Mouse (Mus musculus): ENCODE results near the gene Tchp. TPM values are rescaled to one million over a fixed set of nuclear protein-coding genes. Genes with fewer than 3 reads are reported as not detected.
A peak's percentile ranks its signal among the peaks of the same experiment; 100 is the strongest.

Gene Tchp
- polyA plus RNA-seq (2015; fragmentation: Nextera tagmentation; extraction: Ambion mirVana): 19.6 and 19.8 TPM in 2 replicates

DNA sequence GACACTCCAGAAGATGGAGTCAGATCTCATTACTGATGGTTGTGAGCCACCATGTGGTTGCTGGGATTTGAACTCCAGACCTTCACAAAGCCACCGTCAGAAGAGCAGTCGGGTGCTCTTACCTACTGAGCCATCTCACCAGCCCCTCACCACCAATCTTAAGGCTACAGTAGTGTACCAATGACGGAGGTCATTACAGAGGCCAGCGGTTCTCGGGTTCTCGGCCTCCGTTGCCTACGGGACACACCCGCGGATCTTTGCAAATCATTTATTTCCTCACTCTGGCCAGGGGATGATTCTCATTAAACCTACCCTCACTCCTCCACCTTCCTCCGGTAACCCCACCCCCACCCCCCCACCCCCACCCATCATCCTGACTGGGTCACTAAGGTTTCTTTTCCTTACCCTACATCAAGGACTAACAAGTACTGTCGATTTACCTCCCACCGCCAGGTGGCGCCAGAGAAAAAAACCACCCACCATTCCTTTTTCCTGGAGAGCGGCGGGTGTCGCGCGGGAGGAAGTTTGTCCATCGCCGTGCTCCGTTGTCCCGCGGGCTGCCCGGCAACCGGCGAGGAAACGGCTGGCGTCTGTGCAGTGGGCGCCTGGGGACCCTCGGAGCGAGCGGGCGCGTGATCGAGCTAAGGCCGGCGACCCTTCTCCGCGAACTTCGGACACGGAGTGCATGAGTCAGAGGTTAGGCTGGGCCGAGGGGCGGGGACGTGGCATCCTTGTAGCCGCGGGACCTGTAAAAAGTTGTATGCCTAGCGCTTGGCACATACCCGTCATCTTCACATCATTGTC, at the start of gene Tchp:
Gene Tchp (plus strand): TSS at position 496 of the 804 bp plus-strand sequence.
- Histone ChIP-seq H3K9me3 (no peaks in the 10 kb centered on the region), H3K4me2 (peak within 1 kb of the TSS; percentile 77), H3K27ac (no peak within 1 kb of the TSS), H3K27me3 (no peaks in the 10 kb centered on the region), H3K4me1 (peaks cover 7% of the 10 kb centered on the region), H3K36me3 (peaks cover 33% of the 10 kb centered on the region), H3K9ac (peak within 1 kb of the TSS; percentile 81), H3K4me3 (peak within 1 kb of the TSS; percentile 85)
- 2% methylated on average over 49 of the region's 49 CpGs for WGBS
- peak; percentile 66; the same call in 1 of the 2 replicates for ATAC-seq (ENCODE audit: insufficient number of reproducible peaks, insufficient read depth, low FRiP score, low TSS enrichment, low read depth)

DNA sequence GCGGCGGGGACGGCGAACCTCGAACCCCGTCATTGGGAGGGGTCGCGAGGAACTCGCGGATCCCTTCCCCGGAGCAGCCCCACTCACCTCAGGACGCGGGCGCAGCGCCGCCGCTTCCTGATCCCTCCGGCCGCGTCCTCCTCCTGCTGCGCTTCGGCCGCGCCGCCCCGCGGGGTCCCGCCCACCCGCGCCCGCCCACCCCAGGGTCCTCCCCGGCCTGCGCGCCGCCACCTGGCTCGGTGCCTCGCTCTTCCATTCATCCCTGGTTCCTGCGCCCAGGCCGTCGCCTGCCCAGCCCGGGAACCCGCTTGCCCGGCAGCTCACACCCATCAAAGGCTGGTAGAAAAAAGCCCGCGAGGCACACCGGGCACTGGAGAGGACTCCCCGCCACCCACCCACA, 49.3 kb upstream of the Tchp start, which contains the start of gene Trpv4:
Gene Trpv4 (minus strand): TSS at position 167 of the 400 bp plus-strand sequence.
- Histone ChIP-seq H3K9ac (peak within 1 kb of the TSS; percentile 76), H3K4me3 (peak within 1 kb of the TSS; percentile 60), H3K36me3 (no peaks in the 10 kb centered on the region), H3K27me3 (peaks cover 47% of the 10 kb centered on the region), H3K4me1 (peaks cover 29% of the 10 kb centered on the region), H3K4me2 (peak within 1 kb of the TSS; percentile 96), H3K27ac (no peak within 1 kb of the TSS), H3K9me3 (no peaks in the 10 kb centered on the region)
- ATAC-seq (ENCODE audit: insufficient number of reproducible peaks, insufficient read depth, low FRiP score, low TSS enrichment, low read depth): peak; percentile 48; the same call in 1 of the 2 replicates
- WGBS: under 1% methylated on average over 42 of the region's 47 CpGs

DNA sequence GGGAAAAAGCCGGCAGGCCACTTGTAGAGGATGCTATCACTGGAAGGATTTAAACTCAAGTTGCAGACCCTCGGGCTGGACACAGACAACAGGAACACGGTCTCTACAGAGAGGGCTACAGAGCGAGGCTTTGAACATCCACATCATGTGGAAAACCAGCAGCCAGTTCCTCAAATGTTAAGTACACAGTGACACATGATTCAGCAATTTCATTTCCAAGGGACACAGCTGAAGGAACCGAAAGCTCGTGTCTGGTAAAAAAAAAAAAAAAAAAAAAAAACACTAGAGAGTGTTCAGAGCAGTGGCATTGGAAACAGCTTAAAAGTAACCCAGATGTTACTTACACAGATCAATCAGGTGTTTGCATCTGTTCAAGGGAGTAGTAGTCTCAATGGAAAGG, 46.5 kb upstream of the Tchp start:
- Histone ChIP-seq H3K36me3 (no peaks in the 10 kb centered on the region), H3K27ac (no peak overlapping the region), H3K9me3 (no peaks in the 10 kb centered on the region), H3K27me3 (peaks cover 40% of the 10 kb centered on the region), H3K4me2 (no peak overlapping the region), H3K4me3 (no peak overlapping the region), H3K4me1 (peaks cover 39% of the 10 kb centered on the region), H3K9ac (no peak overlapping the region)
- no peak for ATAC-seq (ENCODE audit: insufficient number of reproducible peaks, insufficient read depth, low FRiP score, low TSS enrichment, low read depth)
- 57% methylated on average over 6 of the region's 6 CpGs for WGBS

DNA sequence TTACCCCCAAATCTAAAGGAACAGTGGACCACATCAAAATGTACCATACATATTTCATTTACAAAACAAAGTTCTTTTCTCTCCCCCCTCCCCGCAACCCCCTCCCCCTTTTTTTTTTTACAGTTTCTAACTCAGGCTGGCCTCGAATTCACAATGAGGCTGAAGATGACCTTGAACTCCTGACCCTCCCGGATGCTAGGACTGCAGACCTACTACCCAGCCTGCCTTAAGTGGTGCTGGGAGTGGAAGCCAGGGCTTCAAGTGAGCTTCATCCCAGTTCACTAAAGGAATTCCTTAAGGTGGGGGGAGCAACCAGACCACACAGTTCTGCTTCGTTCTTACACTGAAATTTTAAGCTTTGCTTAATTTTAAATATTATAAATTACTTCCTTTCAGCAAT, 43.4 kb upstream of the Tchp start:
- Histone ChIP-seq H3K4me2 (no peak overlapping the region), H3K4me3 (no peak overlapping the region), H3K36me3 (no peaks in the 10 kb centered on the region), H3K9ac (no peak overlapping the region), H3K4me1 (peaks cover 31% of the 10 kb centered on the region), H3K9me3 (no peaks in the 10 kb centered on the region), H3K27ac (peak overlapping the region; percentile 78; the same call in 1 of the 2 replicates), H3K27me3 (peaks cover 11% of the 10 kb centered on the region)
- 73% methylated on average over 4 of the region's 4 CpGs for whole genome bisulfite sequencing
- ATAC-seq (ENCODE audit: insufficient number of reproducible peaks, insufficient read depth, low FRiP score, low TSS enrichment, low read depth): no peak

DNA sequence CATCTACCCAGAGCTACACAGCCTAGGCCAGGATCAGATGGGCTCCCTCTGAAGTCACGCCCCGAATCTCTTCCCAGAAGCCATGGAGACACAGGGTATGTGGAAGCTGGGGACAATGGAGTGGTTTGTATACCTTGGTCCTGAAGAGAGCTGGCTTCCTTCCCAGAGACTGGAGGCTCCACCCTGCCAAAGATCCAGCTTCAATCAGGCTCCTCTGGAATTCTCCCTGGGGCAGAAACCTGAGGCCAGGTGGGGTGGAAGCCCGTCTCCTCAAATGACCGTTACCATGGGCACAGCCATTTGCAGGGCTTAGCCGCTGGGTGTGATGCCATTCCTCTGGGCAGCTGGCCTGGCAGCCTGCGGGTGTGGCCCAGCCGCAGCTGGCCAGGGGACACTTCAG, 42.8 kb upstream of the Tchp start:
- no peak overlapping the region for H3K9ac ChIP-seq
- 37% methylated on average over 7 of the region's 7 CpGs for WGBS
- H3K4me1 ChIP-seq: peaks cover 31% of the 10 kb centered on the region
- H3K27ac ChIP-seq: peak overlapping the region; percentile 78
- peak overlapping the region; percentile 22; the same call in 1 of the 2 replicates for H3K4me2 ChIP-seq
- peak; percentile 76 for ATAC-seq (ENCODE audit: insufficient number of reproducible peaks, insufficient read depth, low FRiP score, low TSS enrichment, low read depth)
- no peaks in the 10 kb centered on the region for H3K9me3 ChIP-seq
- H3K27me3 ChIP-seq: peaks cover 7% of the 10 kb centered on the region; the same call in 1 of the 2 replicates
- peaks cover 1% of the 10 kb centered on the region; the same call in 1 of the 2 replicates for H3K36me3 ChIP-seq
- no peak overlapping the region for H3K4me3 ChIP-seq

DNA sequence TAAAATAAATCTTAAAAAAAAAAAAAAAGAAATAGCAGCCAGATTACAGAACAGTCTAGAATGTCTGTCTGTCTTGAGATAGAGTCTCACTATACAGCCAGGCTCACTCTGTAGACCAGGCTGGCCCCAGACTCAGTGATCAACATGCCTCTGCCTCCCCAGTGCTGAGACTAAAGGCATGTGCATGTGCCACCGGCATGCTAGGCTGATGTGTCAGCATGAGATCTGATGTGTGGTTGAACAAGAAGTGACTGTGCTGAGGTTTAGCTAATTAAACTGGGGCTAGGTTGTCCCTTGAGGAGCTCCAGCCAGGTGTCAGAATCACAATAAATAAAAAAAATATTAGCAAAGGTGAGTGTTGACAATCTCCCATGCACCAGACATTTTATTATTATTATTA, 40.9 kb upstream of the Tchp start:
- H3K36me3 ChIP-seq: peaks cover 3% of the 10 kb centered on the region; the same call in 1 of the 2 replicates
- H3K27me3 ChIP-seq: no peaks in the 10 kb centered on the region
- WGBS: 72% methylated on average over 1 of the region's 1 CpGs

DNA sequence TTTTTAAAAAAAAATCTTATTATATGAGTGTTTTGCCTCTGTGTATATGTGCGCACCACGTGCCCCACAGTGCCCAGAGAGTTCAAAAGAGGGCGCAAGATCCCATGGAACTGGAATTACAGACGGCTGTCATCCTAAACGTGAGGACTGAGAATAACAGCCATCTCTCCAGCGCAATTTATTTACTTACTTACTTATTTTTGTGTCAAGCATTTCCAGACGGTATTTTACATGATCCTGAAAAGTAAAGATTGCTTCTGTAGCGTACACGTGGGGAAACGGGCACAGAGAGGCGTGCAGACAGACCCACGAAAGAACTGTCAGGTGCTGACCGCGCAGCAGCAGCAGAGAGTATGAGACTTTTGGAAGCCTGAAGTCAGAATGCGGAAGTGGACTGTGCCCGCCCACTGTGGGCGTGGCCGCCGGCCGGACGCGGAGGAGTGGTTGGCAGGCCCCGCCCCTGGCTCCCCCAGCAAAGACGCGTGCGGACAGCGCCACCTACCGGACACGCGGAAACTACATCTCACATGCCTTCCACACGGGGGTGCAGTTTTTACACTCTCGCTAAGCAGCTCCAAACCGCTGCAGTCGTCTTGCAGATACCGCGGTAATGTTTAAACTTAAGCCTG, 40.2 kb upstream of the Tchp start:
- Histone ChIP-seq H3K36me3 (peaks cover 3% of the 10 kb centered on the region; the same call in 1 of the 2 replicates), H3K9ac (0 out of 2 replicates have a peak overlapping the region, but pooled peaks have one; percentile 17), H3K27ac (0 out of 2 replicates have a peak overlapping the region, but pooled peaks have one; percentile 19), H3K4me1 (peaks cover 31% of the 10 kb centered on the region), H3K4me3 (peak overlapping the region; percentile 35), H3K4me2 (peak overlapping the region; percentile 59), H3K9me3 (no peaks in the 10 kb centered on the region), H3K27me3 (no peaks in the 10 kb centered on the region)
- WGBS: 3% methylated on average over 36 of the region's 36 CpGs
- peak; percentile 82 for ATAC-seq (ENCODE audit: insufficient number of reproducible peaks, insufficient read depth, low FRiP score, low TSS enrichment, low read depth)

More for the DNA sequence above, 40.9 kb upstream of the Tchp start:
- ATAC-seq (ENCODE audit: insufficient number of reproducible peaks, insufficient read depth, low FRiP score, low TSS enrichment, low read depth): no peak
- Histone ChIP-seq H3K9me3 (no peaks in the 10 kb centered on the region), H3K4me1 (peaks cover 31% of the 10 kb centered on the region), H3K9ac (no peak overlapping the region), H3K4me3 (no peak overlapping the region), H3K4me2 (no peak overlapping the region), H3K27ac (no peak overlapping the region)

DNA sequence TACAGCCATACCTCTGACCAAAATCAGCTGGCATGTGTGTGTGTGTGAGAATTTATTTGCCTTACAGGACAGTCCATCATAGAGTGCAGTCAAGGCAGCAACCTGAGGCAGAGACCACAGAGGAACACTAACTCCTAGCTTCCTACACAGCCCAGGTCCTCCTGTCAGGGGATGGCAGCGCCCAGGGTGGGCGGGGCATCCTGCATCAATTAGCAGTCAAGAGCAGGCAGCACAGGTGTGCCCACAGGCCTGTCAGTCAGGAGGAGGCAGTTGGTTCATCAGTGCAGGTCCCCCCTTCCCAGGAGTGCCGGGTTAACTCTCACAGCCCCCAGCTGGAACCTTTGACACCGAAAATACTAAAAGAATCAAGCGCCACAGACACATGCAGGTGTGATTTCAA, 38.5 kb upstream of the Tchp start:
- 92% methylated on average over 5 of the region's 5 CpGs for WGBS
- H3K4me2 ChIP-seq: no peak overlapping the region
- H3K27me3 ChIP-seq: no peaks in the 10 kb centered on the region
- no peak overlapping the region for H3K27ac ChIP-seq
- ATAC-seq (ENCODE audit: insufficient number of reproducible peaks, insufficient read depth, low FRiP score, low TSS enrichment, low read depth): no peak
- H3K9ac ChIP-seq: no peak overlapping the region; the same call in 1 of the 2 replicates
- H3K36me3 ChIP-seq: peaks cover 16% of the 10 kb centered on the region
- no peak overlapping the region for H3K4me3 ChIP-seq
- H3K9me3 ChIP-seq: no peaks in the 10 kb centered on the region
- H3K4me1 ChIP-seq: peaks cover 31% of the 10 kb centered on the region

DNA sequence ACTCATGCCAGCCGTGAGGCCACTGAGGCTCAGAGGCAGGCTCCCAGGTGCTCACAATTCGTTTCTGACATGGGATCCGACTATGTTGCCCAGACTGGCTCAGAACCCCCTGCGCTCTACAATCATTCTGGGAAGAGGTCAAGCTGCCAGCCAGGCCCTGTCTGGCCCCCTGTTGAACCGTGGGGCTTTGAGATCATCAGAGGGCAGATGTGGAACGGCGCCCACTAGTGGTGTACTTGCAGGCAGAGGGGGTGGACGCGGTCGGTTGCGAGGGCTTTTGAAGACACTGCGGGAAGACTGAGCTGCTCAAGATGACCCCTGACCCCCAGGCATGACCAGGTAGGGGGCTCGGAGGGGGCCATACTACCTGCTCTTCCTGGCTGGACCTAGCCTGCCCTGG, 34.4 kb upstream of the Tchp start:
- H3K4me2 ChIP-seq: no peak overlapping the region
- H3K9ac ChIP-seq: no peak overlapping the region
- no peak for ATAC-seq (ENCODE audit: insufficient number of reproducible peaks, insufficient read depth, low FRiP score, low TSS enrichment, low read depth)
- H3K4me1 ChIP-seq: peaks cover 5% of the 10 kb centered on the region; the same call in 1 of the 2 replicates
- WGBS: 87% methylated on average over 13 of the region's 13 CpGs
- H3K27ac ChIP-seq: no peak overlapping the region
- H3K9me3 ChIP-seq: no peaks in the 10 kb centered on the region
- peaks cover 49% of the 10 kb centered on the region for H3K36me3 ChIP-seq
- no peaks in the 10 kb centered on the region for H3K27me3 ChIP-seq
- H3K4me3 ChIP-seq: no peak overlapping the region

DNA sequence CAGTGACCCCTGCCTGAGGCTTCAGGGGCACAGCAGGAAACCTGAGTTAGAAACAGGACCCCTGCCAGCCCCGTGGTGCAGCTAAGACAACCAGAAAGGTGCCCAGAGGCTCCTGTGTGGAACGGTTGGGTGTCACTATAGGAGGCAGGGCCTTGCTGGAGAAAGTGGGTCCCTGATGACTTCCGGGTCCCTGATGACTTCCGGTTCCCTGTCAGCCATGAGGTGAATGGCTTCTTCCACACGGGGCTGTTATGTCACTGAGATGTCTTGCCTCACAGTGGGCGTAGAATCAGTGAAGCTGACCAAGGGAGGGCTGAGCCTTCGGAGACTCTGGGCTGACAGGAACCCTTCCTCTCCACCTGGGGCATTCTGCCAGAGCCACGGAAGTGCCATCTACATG, 33.0 kb upstream of the Tchp start:
- Histone ChIP-seq H3K4me1 (peaks cover 5% of the 10 kb centered on the region; the same call in 1 of the 2 replicates), H3K36me3 (peaks cover 49% of the 10 kb centered on the region), H3K4me3 (no peak overlapping the region), H3K27me3 (no peaks in the 10 kb centered on the region), H3K9ac (peak overlapping the region; percentile 21; the same call in 1 of the 2 replicates), H3K4me2 (no peak overlapping the region), H3K27ac (no peak overlapping the region), H3K9me3 (no peaks in the 10 kb centered on the region)
- WGBS: 85% methylated on average over 8 of the region's 8 CpGs
- no peak for ATAC-seq (ENCODE audit: insufficient number of reproducible peaks, insufficient read depth, low FRiP score, low TSS enrichment, low read depth)

DNA sequence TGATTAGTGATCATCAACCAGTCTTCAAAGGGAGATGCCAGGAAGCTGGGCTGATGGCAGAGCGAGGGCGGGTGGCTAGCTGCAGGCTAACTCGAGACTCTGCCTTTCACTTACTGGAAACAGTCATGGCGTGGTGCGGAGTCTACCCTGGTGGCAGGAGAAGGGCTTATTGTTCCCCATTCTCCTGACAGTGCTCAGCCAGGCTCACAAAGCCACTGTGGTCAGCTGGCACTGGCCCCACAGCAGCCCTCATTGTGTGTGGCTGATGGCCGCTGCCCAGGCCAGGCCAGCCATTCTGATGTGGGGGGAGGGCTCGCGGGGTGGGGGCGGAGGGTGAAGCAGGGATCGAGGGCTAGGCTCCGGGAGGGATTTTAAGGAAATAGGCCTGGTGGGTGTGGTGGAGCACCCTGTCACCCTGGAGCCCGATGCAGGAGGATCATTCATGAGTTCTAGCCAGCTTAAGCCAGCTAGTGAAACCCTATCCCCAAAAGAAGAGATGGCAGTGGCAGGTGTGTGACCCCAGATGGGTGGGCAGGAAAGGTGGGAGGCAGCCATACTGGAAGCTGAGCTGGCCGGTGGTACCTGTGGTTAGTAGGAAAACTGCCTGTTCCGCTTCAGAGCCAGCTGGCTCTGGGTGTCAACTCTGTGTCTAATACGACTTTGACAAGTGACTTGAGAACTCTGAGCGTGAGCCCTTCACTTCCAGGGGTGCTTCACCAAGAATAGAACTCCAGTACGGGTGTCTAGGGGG, 27.5 kb upstream of the Tchp start:
- Histone ChIP-seq H3K9me3 (no peaks in the 10 kb centered on the region), H3K9ac (peak overlapping the region; percentile 11; the same call in 1 of the 2 replicates), H3K36me3 (peaks cover 23% of the 10 kb centered on the region), H3K27ac (peak overlapping the region; percentile 57; the same call in 1 of the 2 replicates), H3K4me1 (peaks cover 32% of the 10 kb centered on the region), H3K4me3 (no peak overlapping the region), H3K4me2 (no peak overlapping the region), H3K27me3 (no peaks in the 10 kb centered on the region)
- no peak for ATAC-seq (ENCODE audit: insufficient number of reproducible peaks, insufficient read depth, low FRiP score, low TSS enrichment, low read depth)
- whole genome bisulfite sequencing: 60% methylated on average over 17 of the region's 17 CpGs

Data from embryonic facial prominence, embryonic 13.5 days (tissue).